ENCODE assay signal across 27 mouse cellular contexts in genomic region chr5:118691025-118691709, GRCm38 (mm10).
A peak's percentile ranks its signal among the peaks of the same experiment; 100 is the strongest.
DNase-seq lines count a peak whose midpoint lies in the region; ATAC-seq lines count a peak whose summit lies in the region.
"Had no signal": no experiment of that assay in that cellular context is flagged by ENCODE, and none has a peak within 500 bp of the region (broad histone marks: within the 10 kb centered on the region; RNA-seq: fewer than 3 reads in every experiment).

No protein-coding gene starts in this region.

- no peak for DNase-seq in liver, embryonic 11.5 days (ENCODE audit: low spot score)
- DNase-seq in liver (no peak), ES-CJ7 (ENCODE audit: low read depth, low spot score) (peak; percentile 70)
- DNase-seq in yolk sac, embryonic 10.5 days (ENCODE audit: low spot score) = peak; percentile 76
- DNase-seq in urinary bladder, postnatal 36 days (ENCODE audit: low spot score in 2 of 2) = no peak
- no peak for DNase-seq in left cerebral cortex, adult 11 months (ENCODE audit: low spot score)
- DNase-seq: adrenal gland, adult 8-10 months; cerebellum, adult 2 months; cerebellum, postnatal 14 days; gastrocnemius, postnatal 36 days; heart, adult 18-20 months; heart, postnatal 36 days; kidney, adult 11 months; right cerebral cortex, adult 18-20 months had no signal

- no peaks in the 10 kb centered on the region for H3K9me3 ChIP-seq in liver, embryonic 11.5 days (ENCODE audit: control insufficient read depth, low read length)
- no peaks in the 10 kb centered on the region for H3K9me3 ChIP-seq in intestine, embryonic 16.5 days (ENCODE audit: control insufficient read depth, low read length)
- H3K9me3 ChIP-seq: embryonic facial prominence, embryonic 10.5 days; embryonic facial prominence, embryonic 15.5 days; hindbrain, embryonic 12.5 days; limb, embryonic 13.5 days; midbrain, embryonic 15.5 days; neural tube, embryonic 12.5 days had no signal

- 0 out of 2 replicates have a peak, but pooled peaks have one; percentile 10 for ATAC-seq in liver, embryonic 11.5 days (replicated peaks; ENCODE audit: low FRiP score)
- ATAC-seq in intestine, embryonic 16.5 days = peak; percentile 89
- ATAC-seq: forebrain, embryonic 14.5 days; hindbrain, postnatal 0 days; midbrain, embryonic 15.5 days had no signal

- H3K27me3 ChIP-seq in liver, embryonic 11.5 days (replicated peaks; ENCODE audit: control insufficient read depth, insufficient read depth, low read length) = no peaks in the 10 kb centered on the region
- H3K27me3 ChIP-seq in intestine, embryonic 16.5 days (replicated peaks; ENCODE audit: control insufficient read depth, insufficient read depth, low read length) = no peaks in the 10 kb centered on the region
- H3K27me3 ChIP-seq: embryonic facial prominence, embryonic 15.5 days; hindbrain, embryonic 12.5 days; limb, embryonic 13.5 days; midbrain, embryonic 15.5 days; neural tube, embryonic 12.5 days had no signal

- no peak overlapping the region for H3K27ac ChIP-seq in liver, embryonic 11.5 days (ENCODE audit: low read depth, low read length)
- peak overlapping the region; percentile 52 for H3K27ac ChIP-seq in intestine, embryonic 16.5 days (ENCODE audit: low read length)
- H3K27ac ChIP-seq: embryonic facial prominence, embryonic 10.5 days; embryonic facial prominence, embryonic 15.5 days; hindbrain, embryonic 12.5 days; hindbrain, postnatal 0 days; left cerebral cortex, adult 2 months; limb, embryonic 13.5 days; midbrain, embryonic 15.5 days; neural tube, embryonic 12.5 days; stomach, postnatal 0 days had no signal

- peaks cover 15% of the 10 kb centered on the region for H3K4me1 ChIP-seq in liver, embryonic 11.5 days (replicated peaks; ENCODE audit: control insufficient read depth, insufficient read depth, low read length)
- H3K4me1 ChIP-seq in intestine, embryonic 16.5 days (ENCODE audit: control insufficient read depth, insufficient read depth, low read length) = peaks cover 47% of the 10 kb centered on the region

- 67% methylated on average over 10 of the region's 10 CpGs for WGBS in liver, embryonic 11.5 days
- 66% methylated on average over 10 of the region's 10 CpGs for WGBS in intestine, embryonic 16.5 days

- no peak overlapping the region for H3K9ac ChIP-seq in liver, embryonic 11.5 days (ENCODE audit: low read depth, low read length)
- H3K9ac ChIP-seq in intestine, embryonic 16.5 days (ENCODE audit: low read depth, low read length) = no peak overlapping the region
- H3K9ac ChIP-seq: embryonic facial prominence, embryonic 15.5 days; hindbrain, embryonic 12.5 days; limb, embryonic 13.5 days; midbrain, embryonic 15.5 days; neural tube, embryonic 12.5 days had no signal

- no peaks in the 10 kb centered on the region for H3K36me3 ChIP-seq in liver, embryonic 11.5 days (ENCODE audit: control insufficient read depth, insufficient read depth, low read length)
- no peaks in the 10 kb centered on the region for H3K36me3 ChIP-seq in intestine, embryonic 16.5 days (ENCODE audit: control insufficient read depth, insufficient read depth, low read length)
- H3K36me3 ChIP-seq: embryonic facial prominence, embryonic 10.5 days; embryonic facial prominence, embryonic 15.5 days; hindbrain, embryonic 12.5 days; midbrain, embryonic 15.5 days had no signal

- no peak overlapping the region for H3K4me3 ChIP-seq in liver, embryonic 11.5 days (ENCODE audit: low read depth, low read length)
- peak overlapping the region; percentile 15; the same call in 1 of the 2 replicates for H3K4me3 ChIP-seq in intestine, embryonic 16.5 days (ENCODE audit: low read length)
- H3K4me3 ChIP-seq: embryonic facial prominence, embryonic 10.5 days; embryonic facial prominence, embryonic 15.5 days; hindbrain, embryonic 12.5 days; left cerebral cortex, adult 2 months; limb, embryonic 13.5 days; midbrain, embryonic 15.5 days; myocyte; neural tube, embryonic 12.5 days had no signal

- H3K4me2 ChIP-seq in liver, embryonic 11.5 days = no peak overlapping the region
- peak overlapping the region; percentile 40 for H3K4me2 ChIP-seq in intestine, embryonic 16.5 days (ENCODE audit: low read depth, low read length)
- H3K4me2 ChIP-seq: embryonic facial prominence, embryonic 15.5 days; heart, embryonic 11.5 days; hindbrain, embryonic 12.5 days; limb, embryonic 13.5 days; midbrain, embryonic 15.5 days; neural tube, embryonic 12.5 days had no signal

Comparison
In these comparisons a context has a peak if more than half of its experiments do, and no peak if none do; other contexts are left out.
1. DNase-seq: peak in ES-CJ7 (single experiment) and yolk sac, embryonic 10.5 days (single experiment); none in liver, embryonic 11.5 days (single experiment), liver (single experiment), urinary bladder, postnatal 36 days (0 of 2) and left cerebral cortex, adult 11 months (single experiment).